Mouse (Mus musculus) sigmoid colon, adult 10 weeks (tissue): ENCODE measurements around the gene Vmn1r83. TPM values are rescaled to one million over a fixed set of nuclear protein-coding genes. Genes with fewer than 3 reads are reported as not detected.

Source experiments
- polyA plus RNA-seq: library from polyadenylated mRNA; stranded (reverse); fragments of 350-450 nt; fragmentation: Illumina TruSeq; extraction: RNeasy Lipid Tissue Mini Kit (QIAGEN cat#74804); gene quantifications from one replicate; pipeline ENCODE4 v1.2.3, GENCODE M21; 2014; ENCODE audit warnings: low read depth, low replicate concordance

Gene Vmn1r83
- polyA plus RNA-seq: not detected

GRCm38 (mm10) chr7:12329381-12329780 lies at the start of gene Vmn1r83:
Gene Vmn1r83 (minus strand): TSS chr7:12329481.

DNA sequence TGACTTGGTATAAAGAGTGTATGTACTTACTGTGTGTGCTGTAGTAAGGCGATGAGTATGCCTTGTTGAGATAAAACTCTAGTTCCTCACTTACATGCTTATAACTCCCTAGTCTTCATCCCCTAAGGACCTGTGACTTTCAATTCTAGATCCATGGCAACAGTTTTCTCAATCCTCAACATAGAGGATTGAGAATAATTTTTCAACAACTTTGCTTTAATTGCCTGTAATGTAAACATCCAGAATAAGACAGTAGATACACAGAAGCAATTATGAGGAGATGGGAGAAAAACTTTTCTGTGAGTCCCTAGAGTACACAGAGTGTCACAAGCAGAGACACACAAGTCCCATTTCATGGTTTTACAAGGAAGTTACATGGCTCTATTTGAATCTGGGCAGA lies 39.9 kb upstream of the Vmn1r83 start, which contains the start of gene Vmn1r84:
Gene Vmn1r84, minus strand, starts transcription at position 101 of the 400 bp plus-strand sequence.

DNA sequence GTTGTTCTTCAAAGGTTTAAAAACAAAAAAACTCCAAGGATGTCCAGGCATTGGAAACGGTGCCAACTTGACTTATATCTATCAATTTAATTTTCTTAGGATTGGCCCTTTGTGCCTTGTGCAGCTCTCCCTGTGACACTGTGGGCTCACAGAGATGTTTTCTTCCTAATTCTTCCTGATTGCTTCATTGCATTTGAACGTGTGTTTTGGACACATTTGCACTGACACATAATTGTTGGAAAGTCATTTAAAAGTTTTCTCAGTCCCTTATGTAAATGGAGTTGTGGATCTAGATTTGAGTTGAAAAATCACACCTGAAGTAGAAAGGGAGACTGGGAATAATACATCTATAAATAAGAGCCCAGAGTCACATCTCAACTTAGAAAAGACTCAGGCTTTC lies 29.2 kb downstream of the Vmn1r83 start, which contains the start of gene Vmn1r82:
Gene Vmn1r82, plus strand, starts transcription at position 301 of the 400 bp plus-strand sequence.

Other genes with a start within 250 kb of the Vmn1r83 start
- not detected for gene Vmn1r78, start 179.2 kb downstream of the Vmn1r83 start, polyA plus RNA-seq
- not detected for gene Vmn1r79, start 158.2 kb downstream of the Vmn1r83 start, polyA plus RNA-seq
- not detected for gene Vmn1r80, start 140.2 kb downstream of the Vmn1r83 start, polyA plus RNA-seq
- not detected for gene Vmn1r81, start 61.2 kb downstream of the Vmn1r83 start, polyA plus RNA-seq
- gene Vmn1r82, start 29.1 kb downstream of the Vmn1r83 start, polyA plus RNA-seq: not detected
- gene Vmn1r84, start 39.8 kb upstream of the Vmn1r83 start, polyA plus RNA-seq: not detected
- gene Zfp551, start 93.3 kb upstream of the Vmn1r83 start, polyA plus RNA-seq: 2.2 TPM
- gene Zfp606, start 148.8 kb upstream of the Vmn1r83 start, polyA plus RNA-seq: 36.8 TPM
- not detected for gene 2900092C05Rik, start 183.0 kb upstream of the Vmn1r83 start, polyA plus RNA-seq